Mouse (Mus musculus) E14TG2a.4 (cell line): ENCODE results near the gene Arhgap10.

ENCODE experiments used
- H3K27me3 ChIP-seq: 2 replicates; pipeline ENCODE4 v1.6.1; 2014; ENCODE audit warnings: low read length, control low read depth; ENCODE audit not compliant: insufficient read depth
- H3K36me3 ChIP-seq: 2 replicates; pipeline ENCODE4 v1.6.1; 2014; ENCODE audit warnings: low read length, control low read depth; ENCODE audit not compliant: insufficient read depth
- H3K4me1 ChIP-seq: replicated peaks from 2 replicates; pipeline ENCODE4 v1.6.1; 2014; ENCODE audit warnings: low read depth, low read length, control low read depth
- H3K4me3 ChIP-seq: replicated peaks from 2 replicates; pipeline ENCODE4 v1.5.1; 2014; ENCODE audit warnings: mild to moderate bottlenecking, low read length
- H3K9me3 ChIP-seq: 2 replicates; pipeline ENCODE4 v1.6.1; 2014; ENCODE audit warnings: low read length, control low read depth
- CTCF ChIP-seq: conservative IDR thresholded peaks from 2 replicates; pipeline ENCODE4 v1.5.1; 2014; ENCODE audit warnings: low read length
- NANOG ChIP-seq: IDR thresholded peaks from 2 replicates; pipeline ENCODE4 v1.6.1; 2014; ENCODE audit warnings: borderline replicate concordance, low read length, mixed read lengths
- POU5F1 ChIP-seq: IDR thresholded peaks from 2 replicates; pipeline ENCODE4 v1.6.1; 2014; ENCODE audit warnings: low read length, borderline replicate concordance

Gene Arhgap10

DNA sequence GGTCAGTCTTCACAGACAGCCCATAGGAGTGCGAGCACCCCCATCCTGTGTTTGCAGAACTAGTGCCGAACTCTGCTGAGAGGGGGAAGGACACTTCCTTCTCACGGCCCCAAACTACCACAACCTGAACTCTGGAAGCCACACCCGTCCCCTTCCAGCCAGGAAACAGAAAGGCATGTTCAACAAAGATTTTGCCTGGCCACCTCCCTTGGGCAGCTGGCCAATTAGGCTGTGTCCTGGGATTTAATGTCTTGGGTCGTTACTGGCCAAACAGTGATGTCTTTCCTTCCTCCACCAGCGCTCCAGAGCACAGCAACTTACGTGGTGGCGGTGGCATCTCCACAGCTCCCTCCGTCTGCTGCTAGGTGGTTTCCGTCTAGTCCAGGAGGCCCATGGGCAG, 240.9 kb downstream of the Arhgap10 start:
- no peak for TF ChIP-seq CTCF
- TF ChIP-seq POU5F1: no peak
- no peak for TF ChIP-seq NANOG
- Histone ChIP-seq H3K27me3 (no peaks in the 10 kb centered on the region), H3K4me1 (no peaks in the 10 kb centered on the region; the same call in 1 of the 2 replicates), H3K9me3 (no peaks in the 10 kb centered on the region; the same call in 1 of the 2 replicates), H3K36me3 (no peaks in the 10 kb centered on the region), H3K4me3 (no peak overlapping the region)

DNA sequence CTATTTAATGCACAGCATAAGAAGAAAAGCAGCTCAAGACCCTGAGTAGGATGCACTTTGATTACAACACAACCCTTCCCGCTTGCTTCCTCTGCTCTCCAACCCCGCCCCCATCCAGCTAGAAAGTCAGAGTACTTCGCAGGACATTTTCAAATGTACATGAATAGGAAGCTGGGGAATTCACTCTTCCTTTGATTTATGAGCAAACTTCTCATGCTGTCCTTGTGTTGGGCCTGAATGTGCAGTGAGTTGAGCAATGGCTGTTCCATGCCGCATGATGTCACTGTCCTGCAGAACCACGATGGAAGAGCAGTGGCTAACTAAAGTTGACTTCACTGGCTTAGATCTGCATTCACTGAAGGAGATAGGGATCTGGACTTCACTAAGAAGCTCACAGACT, 242.2 kb downstream of the Arhgap10 start:
- H3K9me3 ChIP-seq: peaks cover 10% of the 10 kb centered on the region
- no peaks in the 10 kb centered on the region for H3K36me3 ChIP-seq
- H3K27me3 ChIP-seq: no peaks in the 10 kb centered on the region
- TF ChIP-seq CTCF (no peak), POU5F1 (no peak), NANOG (no peak)
- H3K4me3 ChIP-seq: no peak overlapping the region
- H3K4me1 ChIP-seq: no peaks in the 10 kb centered on the region; the same call in 1 of the 2 replicates

DNA sequence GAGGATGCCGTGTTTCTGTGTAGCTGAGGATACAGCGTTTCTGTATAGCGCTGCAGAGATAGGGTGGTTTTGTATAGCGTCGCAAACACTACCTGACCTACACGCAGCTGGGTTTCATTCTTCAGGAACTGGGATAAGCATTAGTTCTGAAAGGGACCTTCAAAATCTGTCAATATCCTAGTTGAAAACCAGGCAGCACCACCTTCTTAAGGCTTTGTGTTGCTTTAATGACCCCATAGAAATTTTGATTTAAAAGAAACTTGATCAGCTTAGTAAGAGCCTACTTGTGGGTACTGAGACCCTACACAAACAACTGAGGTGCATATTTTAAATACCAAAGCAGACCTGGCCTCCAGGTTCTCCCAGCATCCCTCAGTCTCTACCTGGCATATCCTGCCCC, 245.6 kb downstream of the Arhgap10 start:
- Histone ChIP-seq H3K4me3 (no peak overlapping the region), H3K4me1 (no peaks in the 10 kb centered on the region; the same call in 1 of the 2 replicates), H3K27me3 (no peaks in the 10 kb centered on the region), H3K9me3 (peaks cover 30% of the 10 kb centered on the region), H3K36me3 (no peaks in the 10 kb centered on the region)
- TF ChIP-seq CTCF (no peak), POU5F1 (no peak), NANOG (no peak)

GRCm38 (mm10) chr8:77267941-77268405, 249.8 kb downstream of the Arhgap10 start:
- TF ChIP-seq POU5F1 (no peak), NANOG (no peak), CTCF (no peak)
- no peaks in the 10 kb centered on the region for H3K36me3 ChIP-seq
- H3K4me1 ChIP-seq: no peaks in the 10 kb centered on the region; the same call in 1 of the 2 replicates
- no peak overlapping the region for H3K4me3 ChIP-seq
- H3K27me3 ChIP-seq: no peaks in the 10 kb centered on the region
- H3K9me3 ChIP-seq: peaks cover 30% of the 10 kb centered on the region

- no peak overlapping the region for H3K4me3 ChIP-seq
- no peaks in the 10 kb centered on the region for H3K36me3 ChIP-seq
- H3K27me3 ChIP-seq: no peaks in the 10 kb centered on the region
- no peaks in the 10 kb centered on the region for H3K4me1 ChIP-seq
- TF ChIP-seq POU5F1 (no peak), CTCF (no peak), NANOG (no peak)
- H3K9me3 ChIP-seq: no peaks in the 10 kb centered on the region
Observed at GRCm38 (mm10) chr8:77262216-77263009, 255.3 kb downstream of the Arhgap10 start.

GRCm38 (mm10) chr8:77261215-77261614, 256.5 kb downstream of the Arhgap10 start:
- Histone ChIP-seq H3K36me3 (no peaks in the 10 kb centered on the region), H3K9me3 (no peaks in the 10 kb centered on the region), H3K4me1 (no peaks in the 10 kb centered on the region), H3K4me3 (no peak overlapping the region), H3K27me3 (no peaks in the 10 kb centered on the region)
- TF ChIP-seq NANOG: no peak
- TF ChIP-seq POU5F1: no peak
- TF ChIP-seq CTCF: no peak

DNA sequence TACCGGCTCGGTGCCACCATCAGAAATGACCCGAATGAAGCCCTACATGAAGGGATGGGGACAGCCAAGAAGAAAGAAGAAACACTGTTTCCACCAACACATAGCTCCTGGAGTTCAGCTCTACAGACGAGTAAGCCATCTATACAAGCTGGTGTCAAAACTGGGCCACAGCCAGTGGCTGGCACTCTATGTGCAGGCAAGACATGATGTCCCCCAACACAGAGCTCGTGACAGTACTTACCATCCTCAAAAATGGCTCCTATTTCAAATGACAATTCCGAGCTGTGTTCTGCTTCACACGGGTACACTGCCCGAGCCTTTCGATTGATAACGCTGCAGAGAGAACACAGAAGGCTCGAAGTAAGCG, 260.7 kb downstream of the Arhgap10 start:
- no peaks in the 10 kb centered on the region for H3K9me3 ChIP-seq
- H3K4me1 ChIP-seq: no peaks in the 10 kb centered on the region
- no peaks in the 10 kb centered on the region for H3K27me3 ChIP-seq
- TF ChIP-seq CTCF (no peak), POU5F1 (no peak), NANOG (no peak)
- H3K36me3 ChIP-seq: no peaks in the 10 kb centered on the region
- H3K4me3 ChIP-seq: no peak overlapping the region

GRCm38 (mm10) chr8:77256450-77257084, 261.2 kb downstream of the Arhgap10 start:
- H3K4me1 ChIP-seq: no peaks in the 10 kb centered on the region
- no peak for TF ChIP-seq CTCF
- TF ChIP-seq POU5F1: no peak
- TF ChIP-seq NANOG: no peak

GRCm38 (mm10) chr8:77254466-77254865, 263.3 kb downstream of the Arhgap10 start:
- TF ChIP-seq CTCF (no peak), POU5F1 (no peak), NANOG (no peak)
- no peaks in the 10 kb centered on the region for H3K9me3 ChIP-seq

More at GRCm38 (mm10) chr8:77256450-77257084, 261.2 kb downstream of the Arhgap10 start:
- H3K4me3 ChIP-seq: no peak overlapping the region
- H3K36me3 ChIP-seq: no peaks in the 10 kb centered on the region
- H3K27me3 ChIP-seq: no peaks in the 10 kb centered on the region
- no peaks in the 10 kb centered on the region for H3K9me3 ChIP-seq

More at GRCm38 (mm10) chr8:77254466-77254865, 263.3 kb downstream of the Arhgap10 start:
- Histone ChIP-seq H3K36me3 (no peaks in the 10 kb centered on the region), H3K4me1 (no peaks in the 10 kb centered on the region; the same call in 1 of the 2 replicates), H3K27me3 (no peaks in the 10 kb centered on the region), H3K4me3 (no peak overlapping the region)
